Mouse (Mus musculus) megakaryocyte, embryonic 14.5 days (primary cell): Measurements from ENCODE around the gene Trim31.

Experiments
- FLI1 ChIP-seq: IDR thresholded peaks from 2 replicates; pipeline ENCODE4 v1.6.1; 2012; ENCODE audit warnings: low read length, inconsistent platforms, mixed read lengths
- GATA1 ChIP-seq: IDR thresholded peaks from 3 replicates; pipeline ENCODE4 v1.6.1; 2012; ENCODE audit warnings: mixed read lengths, low read length, inconsistent platforms, borderline replicate concordance

DNA sequence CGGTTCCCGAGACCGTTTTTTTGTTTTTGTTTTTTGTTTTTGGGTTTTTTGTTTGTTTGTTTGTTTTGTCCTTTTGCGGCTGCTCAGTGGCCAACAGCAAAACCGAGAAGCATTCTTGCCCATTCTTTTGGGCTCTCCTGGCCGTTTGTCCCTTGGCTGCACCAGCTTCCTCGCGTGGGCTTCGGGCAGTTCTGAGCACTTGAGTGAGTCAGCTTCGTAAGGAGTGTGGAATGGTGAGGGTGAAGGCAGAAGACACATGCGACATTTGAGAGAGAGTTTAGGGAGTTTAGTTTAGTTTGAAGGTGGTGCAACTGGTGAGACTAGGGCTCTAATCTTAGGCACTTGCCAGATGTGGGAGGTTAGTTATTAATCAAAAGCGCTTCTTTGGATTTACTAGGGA is 61.0 kb downstream of the Trim31 start:
- TF ChIP-seq GATA1 (no peak), FLI1 (no peak)
